Mouse (Mus musculus) ES-E14 (cell line): ENCODE data around the gene Ccdc9.

Experiments
- CHD2 ChIP-seq: IDR thresholded peaks from 2 replicates; pipeline ENCODE4 v1.6.1; 2014; ENCODE audit warnings: mild to moderate bottlenecking, low read depth, low read length, inconsistent platforms
- MAFK ChIP-seq: IDR thresholded peaks from 2 replicates; pipeline ENCODE4 v1.6.1; 2014; ENCODE audit warnings: mild to moderate bottlenecking, low read depth, low read length, inconsistent platforms; ENCODE audit not compliant: insufficient read depth
- ZC3H11A ChIP-seq: IDR thresholded peaks from 2 replicates; pipeline ENCODE4 v1.6.1; 2012; ENCODE audit warnings: low read depth, mild to moderate bottlenecking, inconsistent platforms, low read length, borderline replicate concordance
- ZNF384 ChIP-seq: IDR thresholded peaks from 2 replicates; pipeline ENCODE4 v1.6.1; 2012; ENCODE audit warnings: low read depth, low read length, inconsistent platforms

GRCm38 (mm10) chr7:16313481-16314220 lies 27.1 kb upstream of the Ccdc9 start:
- TF ChIP-seq ZC3H11A (no peak), ZNF384 (no peak), MAFK (no peak), CHD2 (no peak)
